Mouse (Mus musculus) CD4-positive, CD25-positive, alpha-beta regulatory T cell, adult 2 months (primary cell): ENCODE measurements around the gene Tinag.
"Not testable (repeated sequence)": the region's sequence is repeated elsewhere in the genome, so short reads cannot be mapped to it uniquely, and the experiment has no call there.

Source experiments
- DNase-seq: peaks from one replicate; pipeline ENCODE4 v3.0.0-alpha.2; 2012; ENCODE audit warnings: low read depth, low spot score

The Tinag gene

DNA sequence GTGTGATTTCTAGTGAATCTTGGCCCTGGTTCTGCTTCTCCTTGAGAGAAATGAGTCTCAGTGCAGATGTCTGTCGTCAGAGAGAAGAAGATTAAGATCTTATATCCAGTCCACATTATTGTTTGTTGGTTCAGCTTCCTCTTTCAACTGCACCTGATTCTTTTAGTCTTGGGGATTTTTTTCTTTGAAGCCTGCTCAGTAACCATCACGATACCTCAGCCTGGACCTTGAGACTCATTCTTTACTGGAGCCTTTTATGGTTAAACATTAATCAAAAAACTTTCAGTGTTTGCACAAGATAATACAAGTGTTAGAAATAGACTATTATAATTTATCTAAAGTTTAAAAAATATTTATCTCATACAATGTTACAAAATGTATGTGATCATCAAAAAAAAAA is at the start of gene Tinag:
Gene Tinag, minus strand, starts transcription at position 210 of the 400 bp plus-strand sequence.
- no peak for DNase-seq

GRCm38 (mm10) chr9:77083221-77083620 is 37.6 kb upstream of the Tinag start:
- not testable (repeated sequence) for DNase-seq

- DNase-seq = no peak
Measured at GRCm38 (mm10) chr9:77071676-77072075, 26.1 kb upstream of the Tinag start.

- DNase-seq = no peak
Measured at GRCm38 (mm10) chr9:77056611-77057010, 11.0 kb upstream of the Tinag start.

DNA sequence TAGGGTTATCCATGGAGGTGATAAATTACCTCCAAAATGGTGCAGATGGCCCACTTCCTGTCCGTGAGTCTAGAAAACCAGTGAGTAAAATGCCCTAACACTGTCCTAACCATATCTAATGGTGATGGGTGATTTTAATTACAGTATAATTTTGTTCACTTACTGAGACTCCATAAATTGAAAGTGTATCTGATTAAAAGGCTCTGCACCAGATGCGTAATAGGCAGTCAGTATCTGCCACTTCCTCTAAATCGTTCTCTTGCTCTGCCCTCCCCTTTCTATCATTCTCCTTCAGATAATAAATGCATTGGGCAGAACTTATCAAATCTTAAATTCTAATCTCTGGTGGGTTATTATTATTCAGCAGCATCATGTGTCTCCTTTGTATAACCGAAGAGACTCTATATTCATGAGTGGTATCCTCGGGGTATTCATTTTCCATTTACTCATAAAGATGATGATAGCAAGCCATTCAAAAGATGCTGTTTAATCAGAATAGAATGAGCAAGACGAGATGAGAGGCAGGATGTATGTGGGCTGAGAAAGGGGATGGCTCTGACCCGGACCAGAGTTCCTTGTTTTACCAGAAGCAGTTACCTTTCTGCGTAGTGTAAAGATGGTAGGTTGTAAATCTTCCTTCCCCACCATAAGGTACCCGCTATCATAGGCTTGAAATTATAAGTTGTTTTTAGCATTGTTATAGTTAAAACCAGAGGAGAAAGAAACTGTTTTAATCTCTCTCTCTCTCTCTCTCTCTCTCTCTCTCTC is 9.0 kb upstream of the Tinag start:
- no peak for DNase-seq

- no peak for DNase-seq
Measured at GRCm38 (mm10) chr9:77051406-77051805, 5.8 kb upstream of the Tinag start.

DNA sequence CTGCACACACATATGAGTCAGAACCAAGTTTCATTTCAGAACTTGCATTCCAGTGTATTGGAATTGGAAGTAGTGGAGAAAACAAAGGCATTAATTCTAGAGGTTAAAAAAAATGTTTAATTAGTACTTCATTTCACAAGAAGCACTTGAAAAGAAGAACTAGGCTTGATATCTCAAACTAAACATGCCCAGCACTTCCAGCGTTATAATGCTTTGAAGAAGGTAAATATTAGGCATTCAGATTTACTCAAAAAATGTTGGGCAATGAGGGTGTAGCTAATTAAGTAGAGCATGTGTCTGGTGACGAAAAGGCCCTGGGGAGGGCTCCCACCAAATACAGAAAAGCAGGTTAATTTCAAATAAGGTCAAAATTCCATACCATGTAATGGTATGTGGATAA is 4.1 kb upstream of the Tinag start:
- DNase-seq = no peak

- no peak for DNase-seq
Measured at GRCm38 (mm10) chr9:77046067-77046715, 597 bp upstream of the Tinag start.

- DNase-seq = no peak
Measured at GRCm38 (mm10) chr9:77035361-77035760, 10.2 kb downstream of the Tinag start.

DNA sequence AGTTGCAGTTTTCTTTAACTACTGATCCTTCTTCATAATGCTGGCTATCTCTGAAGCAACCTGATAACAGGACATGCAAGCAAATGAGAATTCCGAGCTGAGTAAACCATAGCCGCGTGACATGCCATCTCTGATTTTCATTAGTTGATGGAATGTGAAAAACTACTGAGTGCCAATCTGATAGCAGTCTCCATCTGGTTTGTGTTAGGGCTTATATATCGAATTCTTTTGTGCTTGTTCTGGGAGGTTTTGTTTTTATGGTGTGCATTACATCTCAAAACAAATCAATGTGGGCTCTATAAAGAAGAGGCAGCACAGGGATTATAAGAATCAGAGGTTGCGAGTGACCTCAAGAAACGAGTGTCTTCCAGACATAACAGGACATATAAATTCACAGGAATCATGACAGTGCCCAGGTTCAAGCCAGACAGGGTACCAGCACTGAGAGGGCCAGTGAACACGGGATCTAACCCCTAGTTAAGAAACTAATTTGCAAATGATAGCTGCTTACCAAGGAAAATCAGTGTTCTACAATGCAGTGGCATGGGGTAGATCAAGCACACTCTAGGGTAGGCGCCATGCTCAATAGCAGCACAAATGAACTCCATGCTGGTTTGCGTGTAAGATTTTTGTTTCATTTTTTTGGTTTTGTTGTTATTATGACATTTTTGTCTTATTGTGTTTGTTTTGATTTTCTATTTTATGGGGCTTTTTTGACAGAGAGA is 13.0 kb downstream of the Tinag start:
- no peak for DNase-seq

GRCm38 (mm10) chr9:77025271-77025670 is 20.3 kb downstream of the Tinag start:
- no peak for DNase-seq

DNA sequence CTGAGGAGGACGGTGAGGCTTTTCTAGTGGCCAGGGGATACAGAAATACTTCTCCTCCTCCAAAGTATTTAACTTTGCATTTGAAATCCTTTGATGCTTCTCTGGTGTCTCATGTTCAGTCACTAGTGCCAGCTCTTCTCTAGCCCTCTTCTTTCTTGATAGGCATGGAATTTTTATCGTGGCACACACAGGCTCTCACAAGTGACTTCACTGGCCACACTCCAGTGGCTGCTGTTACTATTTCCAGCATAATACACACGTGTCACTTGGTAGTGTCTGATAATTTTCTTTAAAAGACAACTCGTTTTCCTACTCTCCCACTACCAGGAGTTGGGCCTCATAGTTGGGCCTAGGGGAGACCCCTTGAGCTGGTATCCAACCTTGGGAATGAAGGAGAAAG is 26.7 kb downstream of the Tinag start:
- no peak for DNase-seq

GRCm38 (mm10) chr9:76996021-76996420 is 49.6 kb downstream of the Tinag start:
- no peak for DNase-seq

GRCm38 (mm10) chr9:76989946-76990345 is 55.6 kb downstream of the Tinag start:
- DNase-seq = no peak

DNA sequence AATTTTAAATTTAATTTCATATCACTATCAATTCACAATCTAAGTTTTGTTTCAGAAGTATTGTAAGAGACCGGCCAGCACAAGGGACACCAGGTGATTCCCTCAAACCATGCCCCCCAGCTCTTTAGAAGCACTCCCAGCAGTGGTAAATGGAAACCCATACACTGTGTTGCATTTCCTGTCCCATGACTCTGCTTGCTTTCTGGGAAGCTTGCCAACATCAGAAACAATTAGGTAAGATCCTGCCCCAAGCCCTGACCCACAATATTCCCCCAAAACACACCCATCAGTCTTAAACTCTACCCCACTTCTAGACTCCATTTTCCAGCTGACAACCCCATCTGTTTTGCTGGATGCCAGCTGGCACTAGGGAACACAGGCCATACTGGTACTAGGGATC is 110.8 kb downstream of the Tinag start:
- no peak for DNase-seq

GRCm38 (mm10) chr9:76915093-76915661 is 130.4 kb downstream of the Tinag start:
- DNase-seq = no peak
